Mouse (Mus musculus) common myeloid progenitor, adult 5-6 weeks (primary cell): ENCODE data around the gene Gm6793. TPM values are rescaled to one million over a fixed set of nuclear protein-coding genes. Genes with fewer than 3 reads are reported as not detected.

Experiments used
- ATAC-seq: replicated peaks from 2 replicates; pipeline ENCODE4 v1.8.0; 2016; ENCODE audit warnings: low read depth, mild to moderate bottlenecking, moderate TSS enrichment, inconsistent platforms; ENCODE audit not compliant: poor library complexity, severe bottlenecking
- total RNA-seq: library from RNA; stranded (forward); fragments of 200-1000, 187-1606 nt; gene quantifications from 2 replicates; pipeline ENCODE4 v1.2.3, GENCODE M21; 2017

The Gm6793 gene
- total RNA-seq, 1 experiment from 2014 or later: 0.32 TPM

- no peak for ATAC-seq
Observed at GRCm38 (mm10) chr8:111991278-111991677, 23.6 kb downstream of the Gm6793 start.

DNA sequence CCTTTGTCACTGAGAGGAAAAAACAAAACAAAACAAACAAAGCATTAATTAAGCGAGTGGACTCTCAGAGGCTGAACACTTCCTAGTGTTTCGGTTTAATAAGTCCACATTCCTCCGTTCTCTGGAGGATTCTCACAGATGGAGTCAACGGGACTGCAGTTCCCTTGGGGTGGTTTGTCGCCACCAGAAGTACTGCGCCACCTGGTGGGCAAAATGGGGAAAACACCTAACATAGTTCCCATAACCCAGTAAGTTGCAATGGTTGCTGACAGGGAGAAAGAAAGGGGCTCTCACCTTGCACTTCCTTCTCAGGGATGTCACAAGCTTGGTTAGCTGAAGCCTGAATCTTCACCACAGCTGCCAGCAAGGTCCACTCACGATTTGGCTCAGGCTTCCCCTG lies 24.9 kb downstream of the Gm6793 start:
- ATAC-seq: peak; percentile 74

- ATAC-seq: no peak
Observed at GRCm38 (mm10) chr8:111984511-111984910, 30.3 kb downstream of the Gm6793 start.

DNA sequence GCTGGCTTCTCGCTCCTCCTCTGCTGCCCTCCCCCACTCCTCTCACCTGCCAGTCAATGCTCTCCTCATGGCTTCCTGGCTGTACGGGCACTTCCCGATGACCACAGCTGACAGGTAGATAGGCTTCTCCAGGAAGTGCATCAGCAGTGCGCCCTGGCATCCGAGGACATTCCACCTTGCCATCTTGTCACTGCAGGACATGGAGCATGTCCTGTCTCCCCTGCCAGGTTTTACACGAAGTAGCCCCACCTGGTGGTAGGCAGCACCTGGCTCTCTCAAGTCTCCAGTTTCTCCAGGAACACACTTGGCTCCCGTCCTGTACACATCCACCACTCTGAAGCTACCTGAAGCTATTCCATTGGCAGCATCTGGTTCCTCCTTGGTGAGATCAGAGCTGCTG lies 32.7 kb downstream of the Gm6793 start:
- 0 out of 2 replicates have a peak, but pooled peaks have one; percentile 15 for ATAC-seq

- ATAC-seq: no peak
Observed at GRCm38 (mm10) chr8:111978147-111978546, 36.7 kb downstream of the Gm6793 start.

GRCm38 (mm10) chr8:111976326-111976725 lies 38.5 kb downstream of the Gm6793 start:
- peak; percentile 32 for ATAC-seq

GRCm38 (mm10) chr8:111975706-111976105 lies 39.1 kb downstream of the Gm6793 start:
- ATAC-seq: no peak

DNA sequence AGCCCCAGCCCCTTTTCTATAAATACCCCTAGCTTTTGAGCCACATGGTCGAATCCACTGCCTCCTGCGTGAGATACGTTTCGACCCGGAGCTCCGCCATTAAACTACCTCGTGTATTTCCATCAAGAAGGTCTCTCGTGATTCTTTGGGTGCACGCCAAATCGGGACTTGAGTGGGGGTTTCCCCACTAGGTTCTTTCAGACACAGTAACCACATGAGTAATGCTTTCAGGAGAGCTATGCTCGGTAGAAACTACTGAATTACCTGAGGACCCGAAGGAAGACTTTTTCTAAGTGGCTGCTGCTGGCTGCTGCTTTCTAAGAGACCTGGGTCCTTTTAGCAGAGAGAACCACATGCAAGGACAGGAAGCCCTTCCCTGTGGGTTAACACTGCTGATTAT lies 40.7 kb downstream of the Gm6793 start:
- ATAC-seq: no peak

DNA sequence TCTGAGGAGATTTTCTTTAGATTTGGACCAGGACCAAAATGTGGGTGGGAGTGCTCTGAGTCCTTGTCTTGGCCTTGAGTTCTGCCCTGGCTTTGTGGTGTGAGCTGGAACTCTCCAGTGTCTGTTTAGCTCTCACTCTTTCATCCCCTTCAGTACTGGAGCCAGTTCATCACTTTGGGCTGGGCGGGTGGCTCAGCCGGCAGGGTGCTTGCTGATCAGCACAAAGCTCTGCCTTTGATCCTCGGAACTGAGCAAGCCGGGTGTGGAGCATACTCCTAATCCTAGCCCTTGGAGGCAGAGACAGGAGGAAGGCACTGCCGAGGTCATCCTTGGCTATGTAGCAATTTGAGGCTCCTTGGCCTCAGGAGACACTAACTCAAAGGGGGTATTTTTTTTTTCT lies 45.8 kb downstream of the Gm6793 start:
- no peak for ATAC-seq

GRCm38 (mm10) chr8:111968541-111968940 lies 46.3 kb downstream of the Gm6793 start:
- no peak for ATAC-seq

- ATAC-seq: peak; percentile 93
Observed at GRCm38 (mm10) chr8:111967246-111967870, 47.5 kb downstream of the Gm6793 start.

GRCm38 (mm10) chr8:111964849-111965561 lies 49.8 kb downstream of the Gm6793 start:
- ATAC-seq: no peak

GRCm38 (mm10) chr8:111964351-111964750 lies 50.5 kb downstream of the Gm6793 start:
- no peak for ATAC-seq

GRCm38 (mm10) chr8:111963546-111963945 lies 51.3 kb downstream of the Gm6793 start:
- no peak for ATAC-seq

Other genes starting within 250 kb of the Gm6793 start
- 202 and 252 TPM in 2 replicates for gene Cfdp1, start 160.7 kb downstream of the Gm6793 start, total RNA-seq
- 2.3 and 2.5 TPM in 2 replicates for gene Tmem170, start 138.3 kb downstream of the Gm6793 start, total RNA-seq
- not detected in 2 replicates for gene Chst5, start 104.6 kb downstream of the Gm6793 start, total RNA-seq
- gene Tmem231, start 81.2 kb downstream of the Gm6793 start, total RNA-seq: 1.5 and 3.6 TPM in 2 replicates
- 28.6 and 41.6 TPM in 2 replicates for gene Gabarapl2, start 74.3 kb downstream of the Gm6793 start, total RNA-seq
- gene Adat1, start 22.7 kb downstream of the Gm6793 start, total RNA-seq: 3.8 and 6.0 TPM in 2 replicates
- gene Kars, start 3.7 kb downstream of the Gm6793 start, total RNA-seq: 176 and 190 TPM in 2 replicates
- 14.1 and 15.5 TPM in 2 replicates for gene Terf2ip, start 3.6 kb downstream of the Gm6793 start, total RNA-seq